Comparison of ENCODE assay signal across 8 mouse cellular contexts in the genomic region with DNA sequence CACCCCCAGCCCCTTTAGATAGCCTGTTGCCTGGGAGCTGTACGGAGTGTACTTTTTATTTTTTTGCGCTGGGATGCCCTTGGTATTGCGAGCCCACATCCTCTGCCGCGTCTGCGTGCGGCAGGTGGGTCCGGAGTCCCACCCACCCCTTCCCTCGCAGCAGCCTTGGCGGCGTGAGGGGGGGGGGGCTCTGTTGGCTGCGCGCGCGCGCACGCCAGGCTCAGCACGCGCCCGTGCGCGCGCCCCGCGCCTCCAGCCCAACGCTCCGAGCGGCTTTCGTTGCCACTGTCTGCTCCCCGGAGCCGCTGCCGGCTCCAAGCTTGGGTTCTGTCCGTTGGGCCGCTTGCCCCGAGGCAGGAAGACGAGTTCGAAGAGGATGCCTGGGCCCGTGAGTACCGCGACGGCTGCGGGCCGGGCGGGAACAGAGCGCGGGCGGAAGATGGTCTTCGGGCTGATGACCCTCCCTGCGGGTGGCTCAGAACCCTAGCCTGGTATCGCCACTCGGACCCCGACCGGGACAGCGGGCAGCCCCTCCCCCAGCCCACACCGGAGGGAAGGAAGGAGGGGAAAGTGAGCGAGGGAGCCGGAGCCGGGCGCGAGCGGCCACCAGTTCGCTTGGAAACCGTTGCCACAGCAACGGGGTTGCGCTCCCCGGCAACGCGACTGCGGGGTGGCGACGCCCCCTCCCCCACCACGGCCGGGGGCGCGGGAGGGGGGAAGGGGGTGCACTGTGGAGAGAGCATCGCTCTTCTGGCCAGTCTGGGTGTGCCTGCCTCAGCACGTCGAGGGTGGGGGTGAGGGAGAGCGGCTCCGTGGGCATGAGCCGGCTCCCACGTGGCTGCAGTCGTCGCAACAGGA. TPM values are rescaled to one million over a fixed set of nuclear protein-coding genes. Genes with fewer than 3 reads are reported as not detected.
DNase-seq lines count a peak whose midpoint lies in the region; ATAC-seq and TF ChIP-seq lines count a peak whose summit lies in the region.

TSS of gene Prr7 (plus strand) at position 241 of the 858 bp plus-strand sequence.

- peak within 1 kb of the TSS; percentile 64 for H3K4me3 ChIP-seq in lung, embryonic 14.5 days (ENCODE audit: low read depth, low read length)

- WGBS in lung, embryonic 14.5 days = under 1% methylated on average over 82 of the region's 84 CpGs

- peak; percentile 27 to 33 for DNase-seq in lung, adult 18-20 months
- no peak for DNase-seq in lung, postnatal 25 days (ENCODE audit: low spot score)
- DNase-seq in cerebellum, postnatal 10 days = peak; percentile 82 to 84
- peak; percentile 50 for DNase-seq in gastrocnemius, postnatal 25 days
- peak in 1 of 2 experiments; percentile 78 for DNase-seq in layer of hippocampus, adult 18-20 months (ENCODE audit: low spot score in 2 of 2)
- peak; percentile 80 for DNase-seq in lung, embryonic 14.5 days
- DNase-seq in retina, postnatal 1 day = peak; percentile 89

- peak within 1 kb of the TSS; percentile 98 for H3K4me2 ChIP-seq in lung, embryonic 14.5 days

- H3K27ac ChIP-seq in lung, embryonic 14.5 days (ENCODE audit: low read depth) = peak within 1 kb of the TSS; percentile 80; the same call in 1 of the 2 replicates

- H3K4me1 ChIP-seq in lung, embryonic 14.5 days (ENCODE audit: insufficient read depth) = peaks cover 10% of the 10 kb centered on the region; the same call in 1 of the 2 replicates

- ATAC-seq in lung, embryonic 14.5 days (ENCODE audit: insufficient read depth) = peak; percentile 61
- ATAC-seq in monocyte, adult 5-6 weeks (replicated peaks; ENCODE audit: insufficient number of reproducible peaks, low FRiP score, low TSS enrichment, poor library complexity, severe bottlenecking) = no peak

- H3K27me3 ChIP-seq in lung, embryonic 14.5 days (ENCODE audit: insufficient read depth, low read length) = no peaks in the 10 kb centered on the region; the same call in 1 of the 2 replicates

- no peak for TF ChIP-seq CTCF in lung, embryonic 14.5 days (IDR thresholded peaks at IDR 0.05; ENCODE audit: low read depth)

- H3K9me3 ChIP-seq in lung, embryonic 14.5 days (ENCODE audit: low read depth, low read length) = no peaks in the 10 kb centered on the region

- peak within 1 kb of the TSS; percentile 71 for H3K9ac ChIP-seq in lung, embryonic 14.5 days

- H3K36me3 ChIP-seq in lung, embryonic 14.5 days (ENCODE audit: insufficient read depth) = peaks cover 28% of the 10 kb centered on the region

RNA-seq across cellular contexts. Expression of gene Prr7, which starts in this region (rescaled TPM):
- under 1 TPM; 0.51 to 0.79 TPM for total RNA-seq in gastrocnemius, postnatal 25 days (2021)
- total RNA-seq in layer of hippocampus, adult 18-20 months (2021) = 10 to 100 TPM; 75.6 to 79.2 TPM
- polyA plus RNA-seq in lung, embryonic 14.5 days (2014; fragmentation: Nextera tagmentation; extraction: Ambion mirVana) = 0.46 and 0.53 TPM in 2 replicates
- 2.2 to 3.8 TPM in 2 of 3 replicates, not detected in the other for total RNA-seq in monocyte, adult 5-6 weeks (2017)

Comparison
In these comparisons a context has a peak if more than half of its experiments do, and no peak if none do; other contexts are left out.
1. RNA of gene Prr7 (total RNA-seq): 75.6 to 79.2 TPM in layer of hippocampus, adult 18-20 months; 0.51 to 0.79 TPM in gastrocnemius, postnatal 25 days and 2.2 to 3.8 TPM in monocyte, adult 5-6 weeks; every median in the first group is over 10 times any median in the second.
2. Peak in DNase-seq in gastrocnemius, postnatal 25 days; RNA of the gene not detected or under 1 TPM.
3. Peak in DNase-seq, ATAC-seq, H3K4me3 ChIP-seq, H3K27ac ChIP-seq, H3K9ac ChIP-seq and H3K4me2 ChIP-seq in lung, embryonic 14.5 days; RNA of the gene not detected or under 1 TPM.